Mouse (Mus musculus): Measurements from ENCODE around the gene Tex26. TPM values are rescaled to one million over a fixed set of nuclear protein-coding genes. Genes with fewer than 3 reads are reported as not detected.

The Tex26 gene
- total RNA-seq (2014; rRNA removed): not detected in 2 replicates
- not detected in 2 replicates for polyA plus RNA-seq (2012; rRNA removed)

DNA sequence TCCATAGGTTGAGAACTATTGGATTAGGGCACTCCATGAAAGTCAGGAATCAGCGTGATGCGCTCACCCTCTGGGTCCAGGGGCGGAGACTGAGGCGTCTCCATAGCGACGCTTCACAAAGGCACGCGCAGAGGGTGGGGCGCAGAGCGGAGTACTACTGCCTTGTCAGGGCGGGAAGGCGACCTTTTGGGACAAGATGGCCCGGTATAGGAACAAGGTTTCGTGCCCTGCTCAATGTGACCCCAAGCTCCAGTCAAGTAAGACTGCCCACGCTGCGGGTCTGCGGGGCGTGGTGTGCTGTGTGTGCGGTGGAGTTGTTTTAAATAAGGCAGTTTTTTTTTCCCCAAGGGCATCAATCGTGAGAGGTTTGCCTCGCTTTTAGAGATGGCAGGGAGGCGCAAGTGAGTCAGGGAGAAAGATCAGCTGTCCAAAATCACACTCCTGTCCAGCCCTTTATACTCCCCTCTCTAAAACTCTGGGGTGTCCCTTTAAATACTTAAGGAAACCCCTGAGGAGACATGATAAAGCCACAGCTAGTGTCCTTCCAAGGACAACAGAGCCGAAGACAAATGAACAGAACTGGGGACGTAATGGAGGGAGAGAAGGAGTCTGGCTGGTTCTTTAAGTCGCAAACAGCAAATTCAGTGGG lies at the start of gene Tex26:
TSS of gene Tex26 (plus strand) at position 130 of the 649 bp plus-strand sequence.
- H3K4me1 ChIP-seq (ENCODE audit: control insufficient read depth, insufficient read depth, low read length): no peaks in the 10 kb centered on the region
- 1% methylated on average over 25 of the region's 25 CpGs for WGBS

GRCm38 (mm10) chr5:149391574-149392375 lies 47.7 kb upstream of the Tex26 start:
- WGBS: 36% methylated on average over 18 of the region's 18 CpGs
- no peak for DNase-seq (ENCODE audit: extremely low read depth, low read depth, low spot score)
- no peak overlapping the region for H3K4me3 ChIP-seq (ENCODE audit: insufficient read depth, low read depth, low read length)
- H3K4me1 ChIP-seq (ENCODE audit: control insufficient read depth, insufficient read depth, low read length): no peaks in the 10 kb centered on the region
- no peaks in the 10 kb centered on the region for H3K36me3 ChIP-seq (ENCODE audit: control insufficient read depth, insufficient read depth, low read length)
- no peak overlapping the region for H3K27ac ChIP-seq (replicated peaks; ENCODE audit: insufficient read depth, low read depth, low read length)
- no peak overlapping the region for H3K9ac ChIP-seq (ENCODE audit: low read depth, low read length)
- TF ChIP-seq POLR2A (IDR thresholded peaks at IDR 0.05; ENCODE audit: extremely low read depth, insufficient read depth, low read length): no peak
- no peak for TF ChIP-seq CTCF (IDR thresholded peaks at IDR 0.05; ENCODE audit: low read depth, low read length)
- no peaks in the 10 kb centered on the region for H3K27me3 ChIP-seq (ENCODE audit: control insufficient read depth, insufficient read depth, low read length)
- H3K79me2 ChIP-seq (ENCODE audit: control insufficient read depth, insufficient read depth, low read length): no peaks in the 10 kb centered on the region

More for the DNA sequence above, at the start of gene Tex26:
- no peak for DNase-seq (ENCODE audit: extremely low read depth, low read depth, low spot score)
- H3K9ac ChIP-seq (ENCODE audit: low read depth, low read length): no peak within 1 kb of the TSS
- H3K36me3 ChIP-seq (ENCODE audit: control insufficient read depth, insufficient read depth, low read length): no peaks in the 10 kb centered on the region
- no peaks in the 10 kb centered on the region for H3K27me3 ChIP-seq (ENCODE audit: control insufficient read depth, insufficient read depth, low read length)
- H3K27ac ChIP-seq (replicated peaks; ENCODE audit: insufficient read depth, low read depth, low read length): no peak within 1 kb of the TSS
- TF ChIP-seq POLR2A (IDR thresholded peaks at IDR 0.05; ENCODE audit: extremely low read depth, insufficient read depth, low read length) (no peak), CTCF (IDR thresholded peaks at IDR 0.05; ENCODE audit: low read depth, low read length) (no peak)
- H3K79me2 ChIP-seq (ENCODE audit: control insufficient read depth, insufficient read depth, low read length): no peaks in the 10 kb centered on the region
- H3K4me3 ChIP-seq (ENCODE audit: insufficient read depth, low read depth, low read length): no peak within 1 kb of the TSS

DNA sequence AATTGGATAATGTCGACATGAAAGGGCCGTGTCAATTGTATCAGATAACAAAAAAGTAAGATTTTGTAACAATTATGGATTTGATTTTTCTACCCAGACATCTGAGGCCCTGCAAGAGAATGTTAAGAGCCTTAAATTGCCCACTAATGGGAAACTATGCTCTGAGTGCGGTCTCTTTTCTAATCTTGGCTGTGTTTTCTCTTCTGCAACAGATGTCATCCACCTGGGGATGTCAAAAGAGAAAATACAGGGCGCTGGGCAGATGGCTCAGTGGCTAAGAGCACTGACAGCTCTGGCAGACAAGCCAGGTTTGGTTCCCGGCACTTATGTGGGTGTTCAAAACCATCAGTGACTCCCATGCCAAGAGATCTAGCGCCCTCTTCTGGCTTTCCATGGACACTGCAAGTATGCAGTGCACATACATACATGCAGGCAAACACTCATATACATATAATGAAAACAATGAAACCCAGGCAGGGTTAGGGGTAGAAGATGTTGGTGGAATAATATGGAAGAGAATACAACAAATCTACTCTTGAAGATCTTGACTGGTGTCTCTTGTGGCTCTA lies 47.0 kb upstream of the Tex26 start:
- Histone ChIP-seq H3K27ac (replicated peaks; ENCODE audit: insufficient read depth, low read depth, low read length) (no peak overlapping the region), H3K27me3 (ENCODE audit: control insufficient read depth, insufficient read depth, low read length) (no peaks in the 10 kb centered on the region), H3K79me2 (ENCODE audit: control insufficient read depth, insufficient read depth, low read length) (no peaks in the 10 kb centered on the region), H3K4me3 (ENCODE audit: insufficient read depth, low read depth, low read length) (no peak overlapping the region), H3K9ac (ENCODE audit: low read depth, low read length) (no peak overlapping the region), H3K4me1 (ENCODE audit: control insufficient read depth, insufficient read depth, low read length) (no peaks in the 10 kb centered on the region), H3K36me3 (ENCODE audit: control insufficient read depth, insufficient read depth, low read length) (no peaks in the 10 kb centered on the region)
- TF ChIP-seq POLR2A (IDR thresholded peaks at IDR 0.05; ENCODE audit: extremely low read depth, insufficient read depth, low read length) (no peak), CTCF (IDR thresholded peaks at IDR 0.05; ENCODE audit: low read depth, low read length) (no peak)
- no peak for DNase-seq (ENCODE audit: extremely low read depth, low read depth, low spot score)
- 77% methylated on average over 6 of the region's 6 CpGs for WGBS

GRCm38 (mm10) chr5:149401446-149401975 lies 37.9 kb upstream of the Tex26 start:
- Histone ChIP-seq H3K36me3 (ENCODE audit: control insufficient read depth, insufficient read depth, low read length) (no peaks in the 10 kb centered on the region), H3K9ac (ENCODE audit: low read depth, low read length) (no peak overlapping the region), H3K79me2 (ENCODE audit: control insufficient read depth, insufficient read depth, low read length) (no peaks in the 10 kb centered on the region), H3K4me3 (ENCODE audit: insufficient read depth, low read depth, low read length) (no peak overlapping the region), H3K27ac (replicated peaks; ENCODE audit: insufficient read depth, low read depth, low read length) (no peak overlapping the region), H3K4me1 (ENCODE audit: control insufficient read depth, insufficient read depth, low read length) (no peaks in the 10 kb centered on the region), H3K27me3 (ENCODE audit: control insufficient read depth, insufficient read depth, low read length) (no peaks in the 10 kb centered on the region)
- WGBS: 87% methylated on average over 7 of the region's 7 CpGs
- TF ChIP-seq POLR2A (IDR thresholded peaks at IDR 0.05; ENCODE audit: extremely low read depth, insufficient read depth, low read length): no peak
- no peak for TF ChIP-seq CTCF (IDR thresholded peaks at IDR 0.05; ENCODE audit: low read depth, low read length)
- DNase-seq (ENCODE audit: extremely low read depth, low read depth, low spot score): no peak

- Histone ChIP-seq H3K4me1 (ENCODE audit: control insufficient read depth, insufficient read depth, low read length) (no peaks in the 10 kb centered on the region), H3K4me3 (ENCODE audit: insufficient read depth, low read depth, low read length) (no peak overlapping the region), H3K79me2 (ENCODE audit: control insufficient read depth, insufficient read depth, low read length) (no peaks in the 10 kb centered on the region), H3K36me3 (ENCODE audit: control insufficient read depth, insufficient read depth, low read length) (no peaks in the 10 kb centered on the region), H3K9ac (ENCODE audit: low read depth, low read length) (no peak overlapping the region), H3K27ac (replicated peaks; ENCODE audit: insufficient read depth, low read depth, low read length) (no peak overlapping the region), H3K27me3 (ENCODE audit: control insufficient read depth, insufficient read depth, low read length) (no peaks in the 10 kb centered on the region)
- no peak for TF ChIP-seq CTCF (IDR thresholded peaks at IDR 0.05; ENCODE audit: low read depth, low read length)
- no peak for TF ChIP-seq POLR2A (IDR thresholded peaks at IDR 0.05; ENCODE audit: extremely low read depth, insufficient read depth, low read length)
- WGBS: 77% methylated on average over 10 of the region's 10 CpGs
- no peak for DNase-seq (ENCODE audit: extremely low read depth, low read depth, low spot score)
Observed at GRCm38 (mm10) chr5:149402029-149402428, 37.4 kb upstream of the Tex26 start.
